Mouse (Mus musculus): ENCODE data around the gene Cyp2d11.
A peak's percentile ranks its signal among the peaks of the same experiment; 100 is the strongest.
"Not testable (repeated sequence)": the region's sequence is repeated elsewhere in the genome, so short reads cannot be mapped to it uniquely, and the experiment has no call there.

Gene Cyp2d11

DNA sequence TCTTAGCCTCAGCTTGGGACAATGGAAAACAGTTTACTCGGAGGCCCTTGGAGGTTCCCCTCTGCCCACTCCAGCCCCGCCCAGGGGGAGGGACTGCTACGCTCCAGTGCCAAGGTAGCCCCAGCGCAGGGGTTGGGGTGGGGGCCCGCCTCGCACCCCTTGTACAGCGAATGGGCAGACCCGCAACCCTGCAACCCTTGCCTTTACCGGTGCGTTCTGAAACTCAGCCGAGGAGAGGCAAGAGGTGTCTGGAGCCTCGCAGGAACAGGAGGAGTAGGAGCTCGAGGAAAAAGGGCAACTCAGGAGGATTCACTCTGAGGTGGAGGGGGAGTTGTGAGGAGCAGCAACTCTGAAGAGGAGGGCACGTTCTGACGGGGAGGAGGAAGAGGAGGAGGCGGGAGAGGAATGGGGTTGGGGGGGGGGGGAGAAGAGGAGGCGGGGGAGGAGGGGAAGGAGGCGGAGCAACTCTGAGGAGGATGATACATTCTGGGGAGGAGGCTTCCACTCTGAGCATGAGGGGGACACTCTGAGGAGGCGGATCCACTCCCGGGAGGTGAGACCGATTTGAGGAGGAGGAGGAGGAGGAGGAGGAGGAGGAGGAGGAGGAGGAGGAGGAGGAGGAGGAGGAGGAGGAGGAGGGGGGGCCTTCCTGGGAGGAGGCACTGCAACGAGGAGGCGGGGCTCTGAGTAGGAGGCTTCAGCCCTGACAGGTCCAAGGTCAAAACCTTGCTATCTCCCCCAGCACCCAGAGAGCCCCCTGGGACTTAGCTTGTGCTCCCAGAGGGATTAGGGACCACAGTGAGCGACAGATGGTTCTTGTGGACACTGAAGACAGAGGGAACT is 13.7 kb downstream of the Cyp2d11 start, which contains the start of gene Cyp2d22:
Gene Cyp2d22, minus strand, starts transcription at position 390 of the 843 bp plus-strand sequence.
- peak; percentile 25 for DNase-seq (ENCODE audit: low spot score)

DNA sequence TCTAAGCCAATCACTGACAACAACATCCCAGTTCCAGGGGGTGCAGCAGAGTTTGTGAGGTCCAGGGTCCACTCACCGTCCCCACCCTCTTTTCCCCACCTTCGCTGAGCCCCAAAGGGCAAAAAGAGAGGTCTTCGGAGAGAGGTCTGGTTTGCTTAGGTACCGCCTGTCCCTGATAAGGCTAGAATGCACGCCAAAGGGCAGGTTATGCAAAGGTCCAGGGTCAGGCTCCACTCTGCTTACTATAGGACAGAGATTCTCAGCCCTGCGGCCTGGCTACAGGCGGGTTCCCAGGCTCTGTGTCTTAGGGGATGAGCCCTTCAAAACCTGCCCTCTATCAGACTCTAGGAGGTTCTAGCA is 14.3 kb downstream of the Cyp2d11 start:
- DNase-seq (ENCODE audit: low spot score): no peak

DNA sequence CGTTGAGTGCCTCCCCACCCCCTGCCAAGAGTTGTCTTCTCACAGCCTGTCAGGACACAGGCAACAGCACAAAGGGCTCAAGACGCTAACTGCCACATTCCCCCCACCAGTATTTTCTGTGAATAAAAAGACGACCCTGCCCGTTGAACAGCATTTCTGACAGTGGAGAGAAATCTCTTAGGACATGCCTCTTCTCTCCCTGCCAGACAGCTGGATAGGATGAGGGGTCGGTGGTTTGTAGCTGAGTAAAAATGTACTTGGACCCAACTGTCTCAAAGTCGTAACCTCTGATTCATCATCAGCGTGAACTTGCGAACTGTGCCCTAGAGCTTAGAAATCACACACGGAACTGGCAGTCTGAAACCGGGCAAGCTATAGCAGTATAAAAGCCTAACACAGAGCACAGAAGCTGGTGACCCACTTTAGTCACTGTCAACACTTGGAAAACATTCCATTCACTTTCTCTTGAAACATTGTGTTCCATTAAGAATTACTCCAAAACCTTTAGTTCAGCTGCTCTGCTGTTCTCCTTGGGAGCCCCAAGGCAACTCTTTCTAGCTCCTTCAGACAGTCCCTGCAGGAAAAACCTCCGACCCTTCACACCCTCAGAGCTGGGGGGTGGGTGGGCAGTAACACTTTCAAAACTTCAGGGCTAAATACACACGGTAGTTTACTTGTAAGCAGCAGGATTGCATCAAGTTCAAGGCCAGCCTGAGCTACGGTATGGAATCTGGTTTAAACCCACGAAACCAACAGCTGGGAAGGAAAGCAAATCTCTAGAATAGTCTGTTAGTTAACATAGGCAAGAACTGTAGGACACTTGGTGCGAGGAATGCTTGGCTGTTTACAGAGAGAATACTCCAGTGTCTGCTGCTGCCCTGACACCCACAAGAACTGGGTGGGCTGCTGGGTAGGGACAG is 15.3 kb downstream of the Cyp2d11 start:
- DNase-seq (ENCODE audit: low spot score): no peak

DNA sequence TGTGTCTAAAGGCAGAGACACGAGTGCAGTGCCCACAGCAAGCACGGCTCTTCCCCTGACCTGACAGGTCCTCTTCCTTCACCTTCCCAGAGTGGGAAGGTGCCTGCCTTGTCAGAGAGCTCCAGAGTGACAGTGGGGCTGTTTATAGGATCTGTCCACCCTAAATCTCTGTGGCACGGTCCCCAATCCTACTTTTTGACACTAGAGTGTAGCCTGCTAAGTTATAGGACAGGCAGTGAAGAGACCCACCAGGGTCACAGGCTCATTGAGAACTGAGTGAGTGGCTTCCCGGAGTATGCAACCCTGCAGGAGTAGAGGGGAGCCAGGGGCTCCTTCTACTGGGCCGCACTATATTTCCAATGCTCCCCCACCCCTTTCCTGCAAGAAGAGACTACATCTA is 16.1 kb downstream of the Cyp2d11 start:
- DNase-seq (ENCODE audit: low spot score): no peak

DNA sequence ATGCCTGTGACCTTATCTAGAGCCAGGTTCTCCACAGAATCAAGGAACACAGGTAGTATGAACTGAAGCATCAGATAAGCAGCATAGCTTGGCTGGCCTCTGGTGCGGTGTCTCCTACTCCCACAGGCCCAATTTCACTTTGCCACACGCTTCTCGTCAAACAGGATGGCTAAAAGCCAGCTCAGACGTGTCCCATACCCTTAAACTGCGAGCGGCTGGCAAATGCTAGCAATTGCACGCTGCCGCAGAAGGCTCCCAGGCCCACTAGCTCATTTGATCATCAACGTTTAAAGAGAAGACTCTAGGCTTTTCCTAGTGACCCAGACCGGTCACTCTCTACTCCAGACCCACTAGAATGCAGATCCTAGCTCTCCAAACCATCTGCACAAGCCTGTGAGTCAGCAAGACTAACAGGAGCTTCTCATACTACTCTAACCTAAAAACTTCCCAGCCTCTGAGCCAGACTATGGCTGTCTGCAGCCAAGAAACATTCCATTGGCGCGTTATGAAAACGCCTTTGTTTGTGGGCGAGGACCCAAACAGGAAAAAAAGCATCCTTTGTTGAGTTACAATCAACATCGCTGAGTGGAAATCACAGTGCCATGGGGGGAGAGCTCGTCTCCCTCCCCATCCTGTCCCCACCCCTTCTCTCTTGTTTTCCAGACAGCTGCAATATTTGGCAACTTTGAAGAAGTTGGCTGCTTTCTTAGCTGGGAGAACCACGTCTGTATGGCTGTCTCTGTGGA is 17.3 kb downstream of the Cyp2d11 start:
- peak; percentile 35 for DNase-seq (ENCODE audit: low spot score)

DNA sequence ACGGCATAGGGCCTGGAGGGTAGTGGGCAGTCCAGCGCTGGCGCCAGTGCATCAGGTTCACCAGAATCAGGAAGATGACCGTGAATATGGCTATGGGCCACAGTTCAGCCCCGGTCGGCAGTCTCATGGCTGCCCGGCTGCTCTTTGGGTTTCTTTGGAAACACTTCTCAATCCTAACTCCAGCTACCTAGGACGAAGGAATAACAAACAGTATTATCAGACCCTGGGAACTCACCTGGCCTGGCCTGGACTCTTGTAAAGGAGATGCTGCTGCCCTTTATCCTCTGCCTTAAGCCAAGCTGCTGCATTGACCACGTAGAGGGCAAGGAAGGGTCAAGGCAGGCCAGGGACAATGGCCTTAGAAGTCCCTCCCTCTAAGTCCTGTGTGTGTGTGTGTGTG is 18.0 kb downstream of the Cyp2d11 start:
- DNase-seq (ENCODE audit: low spot score): no peak

DNA sequence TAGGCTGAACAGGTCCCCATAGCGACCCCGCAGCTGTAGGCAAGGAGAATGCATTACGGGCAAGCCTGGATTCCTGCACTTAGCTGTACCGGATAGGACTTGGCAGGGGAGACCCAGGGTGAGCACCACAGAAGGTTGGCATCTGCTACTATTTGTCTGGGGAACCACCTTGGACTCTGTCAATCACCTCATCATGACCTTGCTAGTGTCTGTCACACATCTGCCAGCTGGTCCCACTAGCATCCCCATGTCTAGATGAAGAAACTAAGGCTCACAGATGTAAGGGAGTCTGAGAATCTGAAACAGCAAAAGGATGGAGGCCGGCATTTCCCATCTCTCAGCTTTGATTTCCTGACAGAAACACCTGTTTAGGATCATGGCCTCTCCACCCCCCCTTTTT is 19.4 kb downstream of the Cyp2d11 start:
- DNase-seq (ENCODE audit: low spot score): no peak

DNA sequence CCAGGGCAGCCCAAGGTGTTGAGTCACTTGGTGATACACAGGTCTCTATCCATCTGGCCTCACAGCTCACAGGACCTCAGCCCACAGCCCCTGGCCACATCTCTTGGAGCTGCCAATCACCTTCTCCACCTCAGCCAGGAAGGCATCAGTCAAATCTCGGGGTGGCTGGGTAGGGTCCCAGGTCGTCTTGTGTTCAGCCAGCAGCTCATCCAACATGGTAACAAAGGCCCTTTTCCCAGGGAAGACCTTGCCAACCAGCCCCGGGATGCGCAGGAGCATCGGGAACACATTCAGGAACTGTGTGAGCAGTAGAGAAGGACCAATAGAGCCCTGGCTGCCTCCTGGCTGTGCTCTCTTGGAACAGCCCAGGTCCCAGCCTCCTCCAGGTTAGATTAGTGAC is 20.8 kb downstream of the Cyp2d11 start:
- no peak for DNase-seq (ENCODE audit: low spot score)

DNA sequence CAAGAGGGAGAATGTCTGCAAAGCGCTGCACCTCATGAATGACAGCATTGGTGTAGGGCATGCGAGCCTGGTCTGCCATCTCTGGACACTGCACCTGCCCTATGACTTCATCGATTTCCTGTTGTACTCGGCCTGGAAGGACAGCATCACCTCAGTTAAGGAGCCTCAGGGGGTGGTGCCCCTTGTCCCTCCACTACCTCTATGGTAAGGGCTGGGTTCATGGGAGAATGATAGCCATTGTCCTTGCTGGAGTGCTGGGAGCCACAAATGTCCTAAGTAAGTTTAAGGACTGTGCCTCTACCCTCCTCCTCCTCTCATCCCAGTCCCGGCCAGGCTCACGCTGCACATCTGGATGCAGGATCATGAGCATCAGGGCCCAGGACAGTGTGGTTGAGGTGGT is 21.4 kb downstream of the Cyp2d11 start:
- no peak for DNase-seq (ENCODE audit: low spot score)

DNA sequence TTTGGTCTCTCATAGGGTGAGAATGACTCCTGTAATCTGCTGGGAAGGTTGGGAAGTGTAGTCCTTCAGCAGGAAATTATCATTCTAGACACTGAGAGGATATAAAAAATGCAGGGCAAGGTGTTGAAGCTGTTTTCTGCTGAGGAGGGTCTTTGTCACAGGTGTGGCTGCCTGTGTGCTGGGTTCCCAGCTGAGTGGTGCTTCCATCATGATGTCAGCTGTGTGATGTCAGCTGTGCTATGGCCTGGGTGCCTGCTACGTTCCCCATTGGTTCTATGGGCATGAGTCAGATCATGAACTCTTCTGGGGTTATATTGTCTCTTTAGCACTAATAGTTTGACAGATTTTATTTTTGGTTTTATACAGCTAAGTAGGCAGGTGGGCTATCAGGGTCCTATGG is 25.0 kb downstream of the Cyp2d11 start:
- no peak for DNase-seq (ENCODE audit: low spot score)

DNA sequence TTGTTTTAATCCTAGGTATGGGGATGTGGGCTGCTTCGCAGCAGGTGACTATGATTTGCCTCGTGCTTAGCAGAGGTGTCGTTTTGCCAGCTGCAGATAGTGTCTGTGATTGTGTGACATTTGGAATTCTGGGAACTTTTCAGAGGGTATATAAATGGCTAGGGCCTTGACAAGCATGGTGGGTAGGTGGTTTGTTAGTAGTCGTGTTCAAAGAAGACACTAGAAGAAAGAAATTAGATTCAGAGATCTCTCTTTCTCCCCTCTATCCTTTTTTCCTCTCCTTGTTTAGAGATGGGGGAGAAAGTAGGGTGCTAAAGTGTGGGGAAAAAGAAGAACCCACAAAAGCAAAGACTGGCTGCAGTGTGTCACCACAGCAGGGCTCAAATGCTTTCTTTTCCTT is 25.7 kb downstream of the Cyp2d11 start:
- DNase-seq (ENCODE audit: low spot score): no peak

DNA sequence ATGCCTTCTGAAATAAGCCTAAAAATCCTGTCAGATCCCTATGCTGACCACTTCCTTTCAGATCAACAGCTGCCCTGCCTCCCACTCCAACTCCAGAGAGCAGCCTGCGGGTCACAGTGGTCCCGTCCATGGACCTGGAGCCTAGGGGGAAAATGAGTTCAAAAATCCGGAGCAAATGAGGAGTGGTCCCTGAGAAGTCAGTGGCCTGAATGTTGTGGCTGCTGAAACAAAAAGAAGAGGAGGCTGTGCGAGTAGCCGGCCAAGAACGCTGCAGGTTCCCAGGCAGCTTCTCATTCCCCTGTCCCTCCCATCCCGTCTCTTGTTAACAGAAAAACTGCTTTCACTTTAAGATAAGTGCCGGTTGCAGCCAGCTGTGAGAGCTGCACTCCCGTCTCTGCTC is 29.3 kb downstream of the Cyp2d11 start:
- DNase-seq (ENCODE audit: low spot score): not testable (repeated sequence)

DNA sequence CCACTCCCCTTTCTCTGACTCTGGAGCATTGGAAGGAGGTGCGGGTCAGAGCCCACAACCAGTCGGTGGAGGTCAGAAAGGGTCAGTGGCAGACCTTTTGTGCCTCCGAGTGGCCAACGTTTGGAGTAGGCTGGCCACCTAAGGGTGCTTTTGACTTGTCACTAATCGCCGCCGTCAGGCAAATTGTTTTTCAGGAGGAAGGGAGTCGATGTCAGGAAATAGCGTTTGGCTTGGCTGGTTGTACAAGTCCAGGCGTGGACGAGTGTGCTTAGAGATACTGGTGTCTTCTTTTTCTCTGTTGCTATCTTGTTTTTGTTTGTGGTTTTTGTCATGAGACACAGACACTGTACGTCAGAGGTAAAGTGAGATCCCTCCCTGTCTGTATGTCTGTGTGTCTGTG is 30.0 kb downstream of the Cyp2d11 start:
- not testable (repeated sequence) for DNase-seq (ENCODE audit: low spot score)

DNA sequence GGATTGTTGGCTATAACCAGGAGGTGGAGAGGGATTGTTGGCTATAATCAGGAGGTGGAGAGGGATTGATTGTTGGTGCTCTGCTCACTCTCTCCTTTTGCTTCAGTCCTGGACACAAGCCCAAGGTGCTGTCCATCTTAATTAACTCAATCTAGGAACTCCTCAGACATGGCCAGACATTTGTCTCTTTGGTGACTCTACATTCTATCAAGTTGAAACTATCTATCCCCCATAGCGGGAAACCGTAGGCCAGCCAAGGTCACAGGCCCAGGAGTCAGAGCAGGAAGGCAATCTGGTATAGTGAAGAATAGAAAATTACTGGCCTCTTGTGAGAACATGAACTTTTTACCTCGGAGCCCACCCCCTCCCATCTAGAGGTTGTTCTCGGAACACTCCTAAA is 31.6 kb downstream of the Cyp2d11 start:
- no peak for DNase-seq (ENCODE audit: low spot score)

DNA sequence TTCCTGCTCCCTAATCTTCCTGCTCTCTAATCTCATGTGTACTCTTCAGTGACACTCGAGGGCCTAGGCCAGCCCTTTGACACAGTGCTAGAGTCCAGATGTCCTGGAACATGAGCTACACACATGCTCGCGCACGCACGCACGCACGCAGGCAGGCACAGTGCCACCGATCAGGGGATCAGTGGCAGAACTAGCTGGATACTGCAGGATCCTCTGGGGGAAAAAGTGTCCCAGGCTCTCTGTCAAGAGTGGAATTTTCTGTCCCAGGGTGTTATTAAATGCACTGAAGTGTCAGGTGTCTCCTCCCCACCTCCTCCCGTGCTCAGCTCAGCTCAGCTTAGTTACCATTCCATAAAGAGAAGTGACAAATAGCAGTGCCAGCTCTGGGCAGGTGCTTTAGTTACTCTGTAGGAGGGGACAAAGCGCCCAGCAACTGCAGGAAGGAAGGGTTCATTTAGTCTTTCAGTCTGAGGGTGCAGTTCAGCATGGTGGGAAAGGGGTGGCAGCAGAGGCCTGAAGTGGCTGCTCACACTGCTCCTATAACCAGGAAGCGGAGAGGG is 32.3 kb downstream of the Cyp2d11 start:
- DNase-seq (ENCODE audit: low spot score): no peak

DNA sequence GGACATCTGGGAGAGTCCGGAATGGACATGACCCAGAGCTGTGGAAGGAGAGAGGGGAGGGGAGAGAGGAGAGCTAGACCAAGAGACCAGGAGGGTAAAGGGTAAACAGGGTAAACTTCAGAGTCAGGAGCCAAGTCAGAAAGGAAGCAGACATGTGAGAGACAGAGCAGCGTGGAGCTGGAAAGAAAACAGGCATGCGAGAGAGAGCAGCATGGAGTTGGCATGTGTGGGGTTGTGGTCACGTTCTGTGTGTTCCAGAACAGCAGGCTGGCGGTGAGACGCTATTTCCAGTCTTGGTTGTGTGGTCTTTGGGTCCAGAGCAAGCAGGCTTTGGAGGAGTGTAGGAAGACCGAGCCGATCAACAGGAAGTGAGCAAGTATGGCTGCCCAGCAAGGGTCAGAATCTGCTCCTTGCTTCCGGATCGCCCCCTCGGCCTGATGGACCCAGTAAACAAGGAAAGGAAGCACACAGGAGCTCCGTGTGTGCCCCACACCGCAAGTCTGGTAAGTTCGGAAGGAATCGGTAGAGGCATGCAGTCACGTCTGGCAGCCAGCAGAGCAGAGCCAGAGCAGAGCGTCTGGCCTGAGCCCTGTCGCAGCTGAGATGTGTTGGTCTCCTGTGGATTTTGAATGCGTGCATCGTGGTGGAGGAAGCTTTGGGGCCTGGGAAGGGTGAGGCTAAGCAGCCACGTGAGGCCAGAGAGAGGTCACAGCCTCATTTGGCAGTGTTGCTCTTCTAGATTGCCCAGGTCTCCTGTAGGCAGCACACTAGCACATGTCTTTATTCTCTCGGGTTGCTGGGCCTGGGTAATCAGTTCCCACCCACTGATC is 35.2 kb downstream of the Cyp2d11 start:
- no peak for DNase-seq (ENCODE audit: low spot score)

DNA sequence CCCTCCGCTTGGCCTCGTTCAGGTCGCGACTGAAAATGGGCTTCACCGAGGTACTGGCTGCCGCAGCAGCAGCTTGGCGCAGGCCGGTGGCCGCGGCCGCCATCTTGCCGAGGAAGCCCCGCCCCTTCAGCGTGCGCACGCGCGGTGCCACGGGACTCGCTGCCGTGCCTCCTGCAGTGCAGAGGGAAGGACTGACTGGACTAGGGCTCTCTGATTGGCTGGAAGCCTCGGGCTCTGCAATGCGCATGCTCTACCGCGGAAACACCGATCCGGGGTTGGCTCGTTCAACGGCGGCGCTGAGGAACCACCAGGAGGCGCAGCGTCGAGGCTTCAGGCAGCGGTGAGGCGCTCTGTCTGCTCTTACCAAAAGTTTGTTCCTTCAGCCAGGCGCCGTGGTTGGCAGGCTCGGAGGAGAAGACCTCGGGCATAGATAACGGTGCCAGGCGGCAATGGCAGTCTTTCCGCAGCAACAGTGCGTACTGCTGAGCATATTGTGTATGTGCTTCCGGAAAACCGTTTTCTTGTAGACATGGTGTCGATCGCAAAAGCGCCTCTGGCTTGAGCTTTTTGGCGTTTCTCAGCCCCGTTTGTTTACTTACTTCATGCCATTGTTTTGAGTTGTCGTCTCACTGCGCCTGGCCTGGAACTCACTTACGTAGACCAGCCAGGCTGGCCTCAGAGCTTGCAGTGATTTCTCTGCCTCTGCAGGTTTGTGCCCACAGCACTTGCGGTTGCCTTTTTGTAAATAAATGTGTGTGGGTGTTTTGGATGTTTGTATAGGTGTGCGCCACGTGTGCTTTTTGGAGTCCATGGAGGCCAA is 39.5 kb downstream of the Cyp2d11 start, which contains the start of gene Ndufa6:
Gene Ndufa6, minus strand, starts transcription at position 197 of the 820 bp plus-strand sequence.
- peak; percentile 99 for DNase-seq (ENCODE audit: low spot score)

DNA sequence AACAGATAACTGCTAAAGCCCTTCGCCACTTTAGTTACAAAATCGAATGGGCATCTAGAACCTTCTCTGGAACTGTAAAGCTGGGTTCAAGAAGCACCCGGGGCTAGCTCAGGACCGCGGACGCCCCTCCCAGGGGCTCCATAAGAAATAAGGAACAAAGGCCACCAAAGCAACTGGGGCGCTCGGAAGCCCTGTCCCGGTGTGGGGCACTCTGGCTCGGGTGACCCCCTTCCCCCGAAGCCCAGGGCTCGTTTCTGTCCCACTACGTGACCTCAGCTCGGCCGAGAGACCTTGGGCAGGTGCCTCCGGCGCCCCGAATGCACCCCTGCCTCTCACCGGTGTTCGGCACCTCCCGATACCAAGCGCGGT is 40.1 kb downstream of the Cyp2d11 start:
- DNase-seq (ENCODE audit: low spot score): no peak

DNA sequence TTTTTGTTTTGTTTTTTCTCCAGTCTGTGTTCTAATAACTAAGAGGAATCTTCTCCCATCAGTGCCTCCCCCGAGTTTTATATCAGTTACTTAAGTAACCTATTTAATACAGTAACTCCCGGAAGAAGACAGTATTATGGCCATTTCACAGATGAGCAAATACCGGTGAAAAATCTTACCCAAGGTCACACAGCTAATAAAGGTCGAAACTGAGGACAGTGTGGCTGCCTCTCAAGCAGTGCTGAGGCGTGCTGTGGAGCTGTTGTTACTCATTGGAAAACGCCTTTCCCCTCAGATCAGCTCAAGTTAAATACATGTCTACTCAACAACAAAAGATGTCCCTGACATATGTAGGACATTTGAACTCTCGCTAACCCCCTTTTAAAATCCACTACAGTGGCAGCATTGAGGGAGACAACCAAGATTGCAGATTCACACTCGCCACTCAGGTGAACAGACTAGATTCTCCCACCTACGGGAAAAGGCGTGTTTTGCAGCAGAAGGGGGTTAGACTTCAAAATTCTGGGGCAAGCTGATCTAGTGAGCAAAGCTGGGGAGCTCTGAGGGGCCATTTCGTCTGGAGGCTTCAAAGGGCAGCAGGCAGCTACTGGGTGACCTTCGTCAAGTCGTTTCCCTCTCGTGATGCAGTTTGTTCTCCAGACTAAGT is 40.6 kb downstream of the Cyp2d11 start:
- no peak for DNase-seq (ENCODE audit: low spot score)

DNA sequence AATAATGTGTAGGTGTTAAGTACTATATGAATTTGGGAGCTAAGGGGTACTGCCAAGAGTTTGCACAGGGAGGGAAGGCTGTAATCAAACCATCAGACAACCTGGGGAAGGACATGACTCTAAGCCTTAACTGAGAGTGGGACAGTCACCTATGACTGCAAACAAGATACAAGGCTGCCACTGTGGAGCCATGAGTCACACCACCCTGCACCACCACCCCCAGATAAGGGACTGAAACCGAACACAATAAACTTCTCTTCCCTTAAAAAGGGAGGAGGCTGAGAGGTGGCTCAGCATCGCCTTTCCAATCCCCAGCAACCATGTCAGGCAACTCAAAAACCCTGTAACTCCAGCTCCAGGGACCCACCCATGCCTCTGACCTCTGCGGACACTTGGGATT is 42.3 kb downstream of the Cyp2d11 start:
- DNase-seq (ENCODE audit: low spot score): no peak
